Mouse (Mus musculus) mature B cell (primary cell): ENCODE results near the gene Timm17b.

ENCODE experiments used
- in situ Hi-C: fragments of 300-500 bp; cut with MboI; formaldehyde crosslinking; loops from 2 replicates; pipeline ENCODE4 v1.14.3; 2019

Gene Timm17b

GRCm38 (mm10) chrX:7919601-7920383 is 20.6 kb downstream of the Timm17b start, which contains the start of gene Pcsk1n:
Gene Pcsk1n, plus strand, starts transcription at chrX:7919822.
- in situ Hi-C loops: no loop called here

DNA sequence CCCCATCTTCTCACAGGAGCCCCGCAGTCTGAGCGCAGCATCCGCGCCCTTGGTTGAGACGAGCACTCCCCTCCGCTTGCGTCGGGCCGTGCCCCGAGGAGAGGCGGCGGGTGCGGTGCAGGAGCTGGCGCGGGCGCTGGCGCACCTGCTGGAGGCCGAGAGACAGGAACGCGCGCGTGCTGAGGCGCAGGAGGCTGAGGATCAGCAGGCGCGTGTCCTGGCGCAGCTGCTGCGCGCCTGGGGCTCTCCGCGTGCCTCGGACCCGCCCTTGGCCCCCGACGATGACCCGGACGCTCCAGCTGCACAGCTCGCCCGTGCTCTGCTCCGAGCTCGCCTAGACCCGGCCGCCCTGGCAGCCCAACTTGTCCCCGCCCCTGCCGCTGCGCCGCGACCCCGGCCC is 22.9 kb downstream of the Timm17b start:
- in situ Hi-C loops: no loop called here

DNA sequence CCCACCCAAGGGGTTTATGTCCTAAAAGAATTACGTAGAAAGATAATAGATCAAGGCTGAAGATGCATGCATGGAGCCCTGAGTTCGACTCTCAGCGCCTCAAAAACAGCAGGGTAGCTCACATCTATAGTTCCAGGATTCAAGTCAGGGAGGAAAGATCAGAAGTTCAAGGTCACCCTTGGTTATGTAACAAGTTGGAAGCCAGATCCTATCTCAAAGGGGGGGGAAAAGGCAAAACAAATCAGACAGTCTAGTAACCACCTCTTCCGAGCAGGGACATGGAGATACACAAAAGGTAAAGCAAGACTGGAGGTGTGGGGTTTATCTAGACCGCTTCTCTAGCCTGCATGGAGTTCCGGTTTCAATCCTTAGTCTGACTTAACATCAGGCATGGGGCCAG is 27.1 kb downstream of the Timm17b start:
- in situ Hi-C loops: no loop called here

DNA sequence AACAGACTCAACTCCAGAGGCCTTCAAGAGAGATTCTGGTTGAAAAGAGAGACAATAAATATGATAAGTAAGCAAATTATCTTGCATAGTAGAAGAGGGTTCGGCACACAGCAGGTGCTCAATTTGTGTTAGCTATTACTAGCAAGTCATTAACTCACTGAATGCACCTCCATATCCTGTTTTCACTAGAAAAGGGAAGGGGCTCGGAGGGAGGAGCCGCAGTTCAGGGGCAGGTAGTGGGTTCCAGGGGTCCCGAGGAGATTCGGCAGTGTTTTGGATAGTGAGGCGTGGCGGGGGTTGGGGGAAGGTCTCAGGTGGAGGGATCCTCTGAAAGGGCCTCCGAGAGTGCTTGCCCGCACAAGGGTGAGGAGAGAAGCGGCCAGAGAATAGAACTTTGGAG is 28.0 kb downstream of the Timm17b start:
- in situ Hi-C loops: no loop called here

DNA sequence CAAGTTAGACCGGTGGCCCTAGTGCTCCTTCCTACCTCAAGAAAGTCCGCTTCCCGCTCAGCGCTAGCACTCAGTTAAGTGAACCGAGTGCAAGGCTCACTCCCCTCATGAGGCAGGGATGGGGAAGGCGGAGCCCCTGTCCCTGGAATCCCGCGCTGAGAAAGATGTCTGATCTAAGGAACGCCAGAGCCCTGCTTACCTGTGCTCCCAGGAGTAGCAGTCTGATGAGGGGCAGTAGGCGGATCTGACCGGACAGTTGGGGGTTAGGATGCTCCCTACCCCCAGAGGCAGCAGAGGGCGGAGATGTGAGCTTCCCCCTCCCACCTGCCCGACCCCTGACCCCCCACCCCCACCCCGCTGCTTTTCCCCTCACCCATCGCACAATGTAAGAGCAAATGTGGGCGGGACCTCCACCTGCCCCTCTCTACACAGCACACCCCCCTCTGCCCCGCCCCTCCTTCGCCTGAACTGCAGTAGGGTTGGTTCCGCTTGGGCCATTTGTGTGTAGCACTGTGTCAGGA is 29.2 kb downstream of the Timm17b start, which contains the start of gene Eras:
Gene Eras (minus strand): TSS at position 338 of the 521 bp plus-strand sequence.
- in situ Hi-C loops: no loop called here

- in situ Hi-C loops: no loop called here
Measured at GRCm38 (mm10) chrX:7936874-7937273, 37.7 kb downstream of the Timm17b start.

DNA sequence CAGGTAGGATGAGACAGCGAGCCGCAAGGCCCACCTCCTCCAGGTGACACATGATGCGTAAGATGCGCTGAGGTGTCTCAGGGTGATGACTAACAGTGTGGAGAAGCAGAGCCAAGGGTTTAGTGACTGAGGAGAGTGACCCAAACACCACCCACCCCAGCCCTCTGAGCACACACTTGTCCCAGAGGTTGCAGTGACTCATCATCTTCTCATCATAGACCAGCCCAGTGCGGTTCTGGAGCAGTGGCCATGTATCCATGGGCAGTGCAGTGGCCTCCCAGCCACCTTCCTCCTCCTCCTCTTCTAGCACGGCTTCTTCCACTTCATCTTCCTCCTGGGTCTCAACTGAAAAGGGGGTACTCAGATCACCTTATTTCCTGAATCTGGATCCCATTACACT is 38.5 kb downstream of the Timm17b start:
- in situ Hi-C loops: no loop called here

DNA sequence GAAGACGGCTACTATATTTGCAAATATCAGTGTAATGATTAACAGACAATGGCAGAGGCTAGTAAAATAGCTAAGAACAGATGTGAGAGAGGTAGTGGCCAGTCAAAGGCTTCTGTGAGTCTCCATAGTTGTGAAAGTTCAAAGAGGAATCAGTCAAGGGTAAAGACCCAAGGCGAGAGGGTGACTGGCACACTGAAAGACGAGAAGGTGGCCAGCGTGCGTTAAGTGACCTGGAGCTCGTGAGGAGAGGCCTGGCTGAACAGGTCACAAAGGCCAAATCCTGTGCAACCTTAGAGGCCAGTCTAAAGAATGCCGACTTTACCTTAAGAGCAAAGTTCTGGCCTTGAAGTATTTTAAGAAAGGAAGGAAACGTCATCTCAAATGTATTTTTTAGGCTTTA is 46.5 kb downstream of the Timm17b start:
- in situ Hi-C loops: no loop called here

DNA sequence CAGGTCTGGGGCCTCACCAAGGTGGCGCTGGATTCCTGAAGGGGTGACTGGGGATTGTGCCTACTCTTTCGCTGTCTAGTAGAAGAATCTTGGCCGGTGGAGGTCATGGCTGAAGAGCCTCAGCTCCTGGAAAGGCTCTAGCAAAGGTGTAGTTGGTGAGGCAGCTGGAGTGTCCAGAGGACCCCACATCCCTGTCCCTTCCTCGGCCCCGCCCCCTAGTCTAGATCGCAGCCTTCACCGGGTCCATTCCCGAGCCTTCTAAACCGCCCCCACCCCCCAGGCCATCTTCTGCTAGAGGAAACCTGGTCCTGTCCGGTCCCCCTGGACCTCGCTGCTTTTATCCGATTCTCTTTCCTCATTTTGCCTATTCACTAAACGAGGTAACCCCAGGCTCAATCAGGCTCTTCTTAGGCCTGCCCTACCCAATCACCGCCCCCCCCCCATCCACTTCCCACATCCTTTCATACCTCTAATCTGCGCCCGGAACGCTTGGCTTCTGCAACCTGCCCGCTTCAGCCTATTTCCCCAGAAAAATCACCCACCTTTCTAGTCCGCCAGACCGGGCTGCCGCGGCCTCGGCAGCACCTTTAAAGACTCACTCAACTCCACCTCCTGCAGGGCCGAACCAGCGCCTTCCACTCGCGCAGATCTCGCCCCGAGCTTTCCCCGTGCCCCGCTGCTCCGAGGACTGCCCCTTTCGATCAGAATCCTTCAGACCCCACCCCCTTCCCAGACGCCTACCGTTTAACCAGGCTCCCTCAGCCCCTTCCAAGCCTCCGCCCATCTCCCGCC is 48.1 kb downstream of the Timm17b start, which contains the start of gene Hdac6:
Gene Hdac6 (minus strand): TSS at position 782 of the 792 bp plus-strand sequence.
- in situ Hi-C loops: no loop called here

DNA sequence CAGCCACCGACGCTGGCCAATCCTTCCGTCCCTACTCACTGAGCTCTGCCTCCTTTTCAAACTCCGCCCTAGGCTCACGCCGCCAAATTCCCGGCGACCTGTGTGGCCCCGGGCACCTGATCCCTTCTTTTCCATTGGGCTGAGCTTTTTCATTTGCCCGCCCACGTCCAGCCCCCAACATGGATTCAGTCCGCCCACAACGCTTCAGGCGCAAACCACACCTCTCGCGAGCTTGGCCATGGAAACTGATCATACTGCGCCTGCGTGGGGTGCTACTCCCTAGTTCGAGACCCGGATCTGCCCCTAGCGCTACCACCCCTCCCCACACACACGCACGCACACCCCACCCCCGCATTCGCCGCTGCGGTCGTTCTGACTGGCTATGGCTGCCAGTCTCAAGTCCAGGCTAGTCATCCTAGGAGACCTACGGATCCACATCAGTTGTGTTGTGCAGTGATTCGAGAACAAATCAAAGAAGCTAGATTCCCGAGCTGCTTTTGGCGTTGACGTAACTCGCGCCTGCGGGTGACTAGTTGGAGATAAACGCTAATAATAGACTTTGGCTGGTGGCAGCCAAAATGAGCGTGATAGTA is 48.8 kb downstream of the Timm17b start:
- in situ Hi-C loops: no loop called here

GRCm38 (mm10) chrX:7950091-7950490 is 50.9 kb downstream of the Timm17b start:
- in situ Hi-C loops: no loop called here
